Mouse (Mus musculus): ENCODE results near the gene Olfr784. TPM values are rescaled to one million over a fixed set of nuclear protein-coding genes. Genes with fewer than 3 reads are reported as not detected.
"Not testable (repeated sequence)": the region's sequence is repeated elsewhere in the genome, so short reads cannot be mapped to it uniquely, and the experiment has no call there.

The Olfr784 gene
- under 1 TPM; 0.10 to 0.18 TPM for total RNA-seq (2021)
- long read RNA-seq, experiment 1 = 0 reads
- long read RNA-seq, experiment 2 = 0 reads

- H3K27ac ChIP-seq = no peak within 1 kb of the TSS
- H3K4me3 ChIP-seq = no peak within 1 kb of the TSS
- DNase-seq (ENCODE audit: low spot score in 2 of 2) = no peak
- no peak for TF ChIP-seq CTCF (conservative IDR thresholded peaks at IDR 0.05)
Observed at GRCm38 (mm10) chr10:129383783-129384182, at the start of gene Olfr784. TSS of gene Olfr784 (plus strand) at chr10:129384083.

DNA sequence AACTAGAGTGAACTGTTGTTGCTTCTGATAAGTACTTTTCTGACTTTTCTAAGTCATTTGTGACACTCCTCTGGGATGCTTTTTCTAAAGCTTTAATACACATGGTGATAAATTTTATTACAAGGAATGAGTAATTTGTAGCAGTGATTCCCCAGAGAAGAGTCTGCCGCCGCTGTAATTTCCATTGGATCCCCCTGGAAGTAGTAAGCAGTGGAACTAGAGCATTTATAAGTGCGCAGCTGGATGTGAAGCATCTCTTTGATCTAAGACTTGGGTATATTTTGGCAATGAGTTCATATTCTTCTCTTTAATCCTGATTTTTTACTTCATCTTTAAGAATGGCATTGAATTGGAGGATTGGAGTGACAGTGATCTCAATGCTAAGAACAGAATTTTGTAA lies 35.3 kb upstream of the Olfr784 start, which contains the start of gene Olfr782:
Gene Olfr782 (plus strand): TSS at position 301 of the 400 bp plus-strand sequence.
- H3K4me3 ChIP-seq = no peak within 1 kb of the TSS
- DNase-seq (ENCODE audit: low spot score in 2 of 2) = no peak
- no peak within 1 kb of the TSS for H3K27ac ChIP-seq
- TF ChIP-seq CTCF (conservative IDR thresholded peaks at IDR 0.05) = no peak

- not testable (repeated sequence) for H3K4me3 ChIP-seq; H3K27ac ChIP-seq; DNase-seq (ENCODE audit: low spot score in 2 of 2)
Observed at GRCm38 (mm10) chr10:129352475-129352874, 31.4 kb upstream of the Olfr784 start.

GRCm38 (mm10) chr10:129356496-129356895 lies 27.4 kb upstream of the Olfr784 start:
- not testable (repeated sequence) for H3K4me3 ChIP-seq; H3K27ac ChIP-seq; DNase-seq (ENCODE audit: low spot score in 2 of 2)

DNA sequence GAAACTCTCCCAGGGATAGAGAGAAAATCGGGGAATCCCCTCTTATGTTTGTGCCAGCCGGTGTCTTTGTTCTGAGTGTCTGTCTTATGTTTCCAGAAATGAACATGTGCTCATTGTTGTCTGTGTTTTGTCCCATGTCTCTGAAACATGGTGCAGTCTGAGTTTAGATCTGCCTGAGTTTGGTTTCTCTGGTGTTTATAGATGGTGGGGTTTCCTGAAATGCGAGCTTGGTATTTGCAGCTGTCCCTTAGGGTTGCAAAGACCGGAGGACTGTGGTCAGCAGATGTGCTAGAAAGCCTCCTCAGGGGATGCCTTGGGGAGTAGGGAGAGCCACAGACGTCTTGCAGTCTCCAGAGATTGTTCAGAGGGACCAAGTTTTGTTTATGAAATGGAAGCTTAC lies 26.6 kb upstream of the Olfr784 start:
- no peak for TF ChIP-seq CTCF (conservative IDR thresholded peaks at IDR 0.05)
- peak; percentile 34 to 49 for DNase-seq (ENCODE audit: low spot score in 2 of 2)
- Histone ChIP-seq H3K4me3 (no peak overlapping the region), H3K27ac (no peak overlapping the region)

- not testable (repeated sequence) for H3K4me3 ChIP-seq; DNase-seq (ENCODE audit: low spot score in 2 of 2); H3K27ac ChIP-seq
Observed at GRCm38 (mm10) chr10:129374051-129374450, 9.8 kb upstream of the Olfr784 start.

DNA sequence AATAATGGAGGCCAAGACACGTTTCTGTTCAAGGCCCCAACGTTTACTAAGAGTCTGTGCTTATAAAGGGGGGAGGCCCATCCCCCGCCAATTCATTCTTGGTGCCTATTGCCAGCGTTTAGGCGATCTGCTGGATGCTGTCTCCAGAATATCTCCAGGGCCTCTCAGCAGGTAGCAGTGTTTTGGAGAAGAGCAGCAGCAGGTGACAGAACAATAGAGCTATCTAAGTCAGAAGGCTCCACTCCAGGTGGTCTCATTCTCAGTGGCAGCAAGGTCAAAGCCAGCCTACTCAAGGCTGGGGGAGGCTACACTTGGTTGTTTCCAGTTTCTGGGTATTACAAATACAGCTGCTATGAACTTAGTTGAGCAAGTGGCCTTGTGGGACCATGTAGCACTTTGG lies 17.0 kb downstream of the Olfr784 start:
- Histone ChIP-seq H3K27ac (no peak overlapping the region), H3K4me3 (no peak overlapping the region)
- TF ChIP-seq CTCF (conservative IDR thresholded peaks at IDR 0.05) = no peak

GRCm38 (mm10) chr10:129405126-129405525 lies 21.2 kb downstream of the Olfr784 start, which contains the start of gene Olfr785:
TSS of gene Olfr785 (plus strand) at chr10:129405426.
- Histone ChIP-seq H3K27ac (no peak within 1 kb of the TSS), H3K4me3 (no peak within 1 kb of the TSS)
- no peak for TF ChIP-seq CTCF (conservative IDR thresholded peaks at IDR 0.05)
- DNase-seq (ENCODE audit: low spot score in 2 of 2) = no peak

More for the DNA sequence above, 17.0 kb downstream of the Olfr784 start:
- DNase-seq (ENCODE audit: low spot score in 2 of 2) = no peak

DNA sequence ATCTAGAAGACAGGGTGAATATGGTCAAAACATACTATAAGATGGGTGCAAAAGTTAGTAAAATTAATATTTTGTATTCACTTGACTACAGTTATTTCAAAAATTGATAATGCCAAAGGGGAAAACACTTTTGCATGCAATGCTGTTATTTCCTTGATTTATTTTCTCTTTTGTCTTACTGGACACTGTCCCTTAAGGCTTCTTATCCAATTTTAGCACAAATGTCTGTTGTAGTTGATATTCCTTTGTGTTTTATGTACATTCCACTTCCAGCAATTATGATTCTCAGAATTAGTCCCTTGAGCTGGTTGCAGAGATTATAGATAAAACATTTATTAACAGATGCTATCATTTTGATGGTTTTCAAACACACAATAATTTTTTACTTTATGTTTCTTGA lies 43.1 kb downstream of the Olfr784 start, which contains the start of gene Olfr786:
Gene Olfr786 (plus strand): TSS at position 301 of the 400 bp plus-strand sequence.
- TF ChIP-seq CTCF (conservative IDR thresholded peaks at IDR 0.05) = no peak
- Histone ChIP-seq H3K4me3 (no peak within 1 kb of the TSS), H3K27ac (no peak within 1 kb of the TSS)
- no peak for DNase-seq (ENCODE audit: low spot score in 2 of 2)

Other genes with a start within 250 kb of the Olfr784 start
- gene Olfr770, start 245.1 kb upstream of the Olfr784 start, total RNA-seq (2021) = not detected
- gene Olfr771, start 219.3 kb upstream of the Olfr784 start, total RNA-seq (2021) = not detected
- not detected for gene Olfr772, start 206.2 kb upstream of the Olfr784 start, total RNA-seq (2021)
- gene Olfr773, start 196.7 kb upstream of the Olfr784 start, total RNA-seq (2021) = not detected
- gene Olfr774, start 147.9 kb upstream of the Olfr784 start, total RNA-seq (2021) = not detected
- gene Olfr775, start 135.7 kb upstream of the Olfr784 start, total RNA-seq (2021) = not detected
- gene Olfr776, start 125.0 kb upstream of the Olfr784 start, total RNA-seq (2021) = not detected
- gene Olfr777, start 112.6 kb upstream of the Olfr784 start, total RNA-seq (2021) = not detected
- gene Olfr780, start 66.0 kb upstream of the Olfr784 start, total RNA-seq (2021) = not detected
- gene Olfr781, start 55.2 kb upstream of the Olfr784 start, total RNA-seq (2021) = not detected
- gene Olfr782, start 35.2 kb upstream of the Olfr784 start, total RNA-seq (2021) = not detected
- gene Olfr785, start 21.3 kb downstream of the Olfr784 start, total RNA-seq (2021) = not detected
- gene Olfr786, start 43.2 kb downstream of the Olfr784 start, total RNA-seq (2021) = not detected
- not detected for gene Olfr787, start 77.8 kb downstream of the Olfr784 start, total RNA-seq (2021)
- gene Olfr788, start 86.9 kb downstream of the Olfr784 start, total RNA-seq (2021) = not detected
- gene Olfr789, start 100.7 kb downstream of the Olfr784 start, total RNA-seq (2021) = not detected
- not detected for gene Olfr790, start 114.4 kb downstream of the Olfr784 start, total RNA-seq (2021)
- gene Olfr791, start 137.7 kb downstream of the Olfr784 start, total RNA-seq (2021) = not detected
- gene Olfr792, start 155.1 kb downstream of the Olfr784 start, total RNA-seq (2021) = not detected
- gene Olfr794, start 183.6 kb downstream of the Olfr784 start, total RNA-seq (2021) = not detected
- not detected for gene Olfr796, start 228.5 kb downstream of the Olfr784 start, total RNA-seq (2021)
- gene Olfr798, start 243.9 kb downstream of the Olfr784 start, total RNA-seq (2021) = not detected